Mouse (Mus musculus) heart, postnatal 0 days (tissue): ENCODE measurements around the gene Tnfsf12.

ENCODE experiments used
- CTCF ChIP-seq: IDR thresholded peaks from 2 replicates; pipeline ENCODE4 v1.5.1; 2016; ENCODE audit warnings: antibody characterized with exemption, control low read depth, low read depth
- EP300 ChIP-seq: IDR thresholded peaks from 2 replicates; pipeline ENCODE4 v1.6.1; 2016; ENCODE audit warnings: antibody characterized with exemption, low read depth

DNA sequence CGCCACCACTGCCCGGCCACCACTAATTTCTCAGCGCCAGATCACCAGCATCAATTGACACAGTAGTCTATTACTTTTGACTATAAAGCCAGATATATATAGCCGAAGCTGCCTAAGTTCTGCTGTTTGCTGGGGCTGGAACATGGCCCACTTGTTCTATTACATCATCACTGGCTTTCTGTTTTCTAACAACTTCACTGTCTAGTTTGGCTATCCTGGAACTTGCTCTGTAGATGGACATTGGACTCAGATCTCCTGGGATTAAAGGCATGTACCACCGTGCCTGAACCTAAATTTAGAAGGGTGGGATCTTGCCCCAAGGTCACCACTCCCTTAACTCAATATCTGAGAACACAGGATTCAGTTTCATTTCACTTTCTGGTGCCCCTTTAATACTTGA is 49.8 kb downstream of the Tnfsf12 start:
- TF ChIP-seq CTCF (no peak), EP300 (no peak)
